Mouse (Mus musculus) embryo, embryonic 11.5 days (tissue): ENCODE data around the gene Kdm5c.
A peak's percentile ranks its signal among the peaks of the same experiment; 100 is the strongest.
"Not testable (repeated sequence)": the region's sequence is repeated elsewhere in the genome, so short reads cannot be mapped to it uniquely, and the experiment has no call there.

Source experiments
- DNase-seq: peaks from one replicate; pipeline ENCODE4 v3.0.0-alpha.2; 2012; ENCODE audit warnings: low read depth, low spot score

Kdm5c gene

DNA sequence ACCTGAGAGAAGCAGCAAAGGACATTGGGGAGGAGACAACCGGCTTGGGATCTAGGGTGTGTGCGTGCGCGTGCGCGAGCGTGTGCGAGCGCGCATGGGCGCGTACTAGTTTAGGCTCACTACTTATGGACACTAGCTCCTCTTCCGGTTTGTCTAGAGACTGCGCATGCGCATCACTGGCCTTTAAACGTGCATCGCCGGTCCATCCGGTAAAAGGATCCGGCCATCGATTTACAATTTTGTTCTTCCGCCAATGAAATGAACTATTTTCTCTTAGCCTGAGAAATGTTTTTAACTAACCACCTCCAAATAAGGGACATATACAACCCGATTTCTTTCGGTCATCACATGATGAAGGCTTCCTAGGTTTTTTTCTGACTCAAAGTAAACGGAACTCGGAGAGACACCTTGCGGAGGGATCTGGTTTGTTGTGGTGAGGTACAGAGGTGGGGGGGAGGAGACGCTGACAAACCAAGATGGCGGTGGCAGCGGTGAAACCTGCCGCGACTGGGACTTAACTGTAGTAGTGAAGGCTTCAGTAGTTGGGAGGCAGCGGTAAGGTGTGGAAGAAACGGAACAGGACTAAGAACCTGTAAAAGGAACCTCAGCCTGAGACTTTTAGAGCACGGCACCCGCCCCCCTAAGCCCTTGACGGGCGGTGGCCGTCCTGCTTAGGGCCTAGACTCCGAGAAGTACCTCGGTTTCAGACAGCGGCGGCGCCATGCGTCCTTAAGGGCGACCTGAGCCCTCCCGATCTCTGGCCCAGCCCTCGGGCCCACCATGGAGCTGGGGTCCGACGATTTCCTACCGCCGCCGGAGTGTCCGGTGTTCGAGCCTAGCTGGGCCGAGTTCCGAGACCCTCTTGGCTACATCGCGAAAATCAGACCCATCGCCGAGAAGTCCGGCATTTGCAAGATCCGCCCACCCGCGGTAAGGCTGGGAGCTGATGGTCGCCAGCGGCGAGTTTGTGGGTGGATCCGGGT, at the start of gene Kdm5c:
Gene Kdm5c (plus strand): TSS at position 240 of the 983 bp plus-strand sequence.
- peak; percentile 98 for DNase-seq

GRCm38 (mm10) chrX:152187151-152187550, 45.7 kb upstream of the Kdm5c start:
- no peak for DNase-seq

DNA sequence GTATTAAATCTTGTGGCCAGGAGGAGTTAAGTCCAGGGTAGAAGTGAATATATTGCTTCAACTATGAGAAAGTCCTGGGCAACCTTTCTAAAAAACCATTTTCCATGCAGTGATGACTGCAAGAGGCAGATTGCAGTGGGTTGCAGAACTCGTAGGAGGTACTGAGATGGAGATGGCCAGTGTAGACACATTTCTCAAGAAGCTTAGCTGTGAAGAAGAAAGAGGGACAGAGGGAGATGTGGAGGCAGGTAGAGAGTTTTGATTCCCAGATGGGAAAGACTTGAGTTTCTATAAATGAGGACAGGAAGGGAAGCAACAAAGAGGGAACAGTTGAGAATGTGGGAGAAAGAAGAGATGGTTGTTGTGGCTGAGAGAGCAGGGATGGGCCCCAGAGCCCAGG, 41.6 kb upstream of the Kdm5c start:
- no peak for DNase-seq

- DNase-seq = no peak
These were observed 34.8 kb upstream of the Kdm5c start for GRCm38 (mm10) chrX:152197814-152198648.

DNA sequence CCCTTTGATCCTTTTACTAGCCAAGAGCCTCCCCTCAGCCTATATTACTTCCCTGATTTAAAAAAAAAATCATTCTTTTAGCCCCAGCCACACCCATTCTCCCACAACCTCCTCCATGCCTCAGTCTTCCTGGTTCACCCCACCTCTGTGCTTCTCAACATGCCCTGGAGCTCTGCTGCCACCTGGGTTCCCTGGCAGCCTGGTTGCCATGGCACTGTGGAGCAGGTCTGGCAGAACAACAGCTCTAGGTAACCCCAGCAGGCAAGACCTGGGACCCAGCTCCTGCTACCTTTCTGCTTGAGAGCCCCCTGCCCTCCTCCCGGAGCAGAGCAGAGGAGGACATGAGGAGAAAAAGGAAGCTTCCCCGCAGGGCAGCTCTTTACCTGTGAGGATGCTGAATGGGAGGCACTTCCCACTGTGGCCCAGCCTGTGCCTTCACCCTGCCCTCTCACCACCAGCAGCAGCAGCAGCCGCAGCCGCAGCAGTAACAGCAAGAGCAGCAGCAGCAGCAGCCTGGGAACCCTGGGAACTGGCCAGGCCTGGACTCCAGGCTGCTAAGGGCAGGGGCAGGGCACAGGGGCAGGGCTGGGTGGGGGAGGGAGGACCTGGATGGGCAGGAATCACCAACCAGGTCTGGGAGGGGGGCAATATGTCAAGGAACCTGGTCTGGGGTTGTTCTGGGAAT, 30.9 kb upstream of the Kdm5c start:
- no peak for DNase-seq

GRCm38 (mm10) chrX:152202422-152203103, 30.3 kb upstream of the Kdm5c start:
- no peak for DNase-seq

DNA sequence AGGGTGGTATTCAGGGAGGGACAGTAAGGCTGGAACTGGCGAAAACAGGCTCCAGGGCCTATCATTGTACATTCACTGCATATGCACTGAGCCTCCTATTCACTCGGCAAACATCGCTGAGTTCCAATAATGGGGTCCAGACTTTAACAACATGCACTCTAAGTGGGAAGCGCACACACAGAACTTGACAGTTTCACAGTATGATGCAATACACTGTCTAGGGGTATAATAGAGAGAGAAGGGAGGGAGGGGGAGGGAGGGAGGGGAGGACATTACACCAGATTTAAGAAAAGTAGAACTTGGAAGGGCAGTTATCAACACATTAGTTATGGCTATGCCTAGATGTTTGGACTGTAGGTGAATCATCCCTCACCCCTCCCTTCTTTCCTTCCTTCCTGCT, 29.6 kb upstream of the Kdm5c start:
- DNase-seq = no peak

DNA sequence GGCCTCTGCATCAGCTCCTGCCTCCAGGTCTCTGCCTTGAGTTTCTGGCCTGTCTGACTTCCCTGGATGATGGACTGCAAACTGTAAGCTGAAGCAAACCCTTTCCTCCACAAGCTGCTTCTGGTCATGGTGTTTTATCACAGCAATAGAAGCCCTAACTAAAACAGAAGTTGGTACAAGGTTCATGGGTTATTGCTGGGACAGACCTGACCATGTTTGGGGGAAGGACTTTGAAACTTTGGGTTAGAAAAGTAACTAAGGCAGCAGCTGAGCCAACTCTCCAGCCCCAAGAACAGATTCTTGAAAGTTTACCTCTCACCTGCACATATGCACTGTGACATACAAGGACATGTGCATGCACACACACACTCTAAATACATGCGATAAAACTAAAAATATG, 27.3 kb upstream of the Kdm5c start:
- DNase-seq = no peak

DNA sequence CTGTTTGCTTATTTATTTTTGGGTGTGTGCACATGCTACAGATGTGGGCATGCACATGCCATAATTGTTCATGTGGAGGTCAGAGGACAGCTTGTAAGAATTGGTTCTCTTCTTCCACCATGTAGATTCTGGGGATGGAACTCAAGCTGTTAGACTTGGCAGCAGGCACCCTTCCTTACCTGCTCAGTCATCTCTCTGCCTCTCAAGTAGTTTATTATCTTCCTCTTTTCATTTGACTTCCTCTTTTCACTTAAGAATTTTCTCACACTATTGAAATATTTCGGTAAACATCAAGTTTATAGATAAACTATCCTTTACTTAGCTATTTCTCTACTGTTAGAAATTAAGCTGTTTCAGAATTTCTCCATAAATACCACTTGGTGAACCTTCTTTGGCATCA, 18.1 kb upstream of the Kdm5c start:
- no peak for DNase-seq

DNA sequence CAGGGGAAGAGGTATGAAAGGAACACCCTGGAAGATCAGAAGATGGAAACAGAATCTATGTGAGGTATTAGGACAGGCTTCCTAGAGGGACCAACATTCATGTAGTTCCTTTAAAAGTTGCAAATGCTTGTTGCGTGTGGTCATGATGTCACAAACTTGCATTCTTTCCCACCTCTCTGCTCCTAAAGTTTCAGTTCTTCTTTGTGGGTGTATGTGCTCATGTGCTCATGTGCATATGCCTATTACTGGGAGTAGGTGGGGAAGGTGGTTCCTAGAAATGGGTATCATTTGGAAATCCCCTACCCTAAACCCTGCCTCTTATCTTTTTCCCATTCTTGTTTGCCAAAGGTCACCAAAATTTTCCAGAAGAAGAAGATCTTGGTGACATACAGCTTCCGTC, 14.3 kb upstream of the Kdm5c start:
- no peak for DNase-seq

- DNase-seq = no peak
These were observed 11.1 kb upstream of the Kdm5c start for GRCm38 (mm10) chrX:152221721-152222120.

DNA sequence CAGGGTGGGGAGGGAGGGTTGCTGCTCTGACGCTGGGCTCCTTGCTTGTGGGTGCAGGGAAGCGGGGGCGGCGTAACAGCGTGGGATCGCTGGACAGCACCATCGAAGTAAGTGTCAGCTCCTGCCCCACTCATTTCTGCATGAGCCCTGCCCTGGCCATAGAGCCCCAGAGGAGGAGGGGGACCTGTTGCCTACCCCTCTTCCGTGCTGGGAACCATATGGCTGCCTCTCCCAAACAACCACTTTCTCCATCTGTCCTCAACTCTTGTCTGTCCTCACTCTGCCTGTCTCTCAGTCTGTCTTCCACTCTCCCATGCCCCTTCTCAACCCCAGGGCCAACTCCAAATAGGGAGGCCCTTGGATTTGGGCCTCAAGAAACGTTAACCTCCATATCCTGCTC, 10.6 kb upstream of the Kdm5c start:
- no peak for DNase-seq

DNA sequence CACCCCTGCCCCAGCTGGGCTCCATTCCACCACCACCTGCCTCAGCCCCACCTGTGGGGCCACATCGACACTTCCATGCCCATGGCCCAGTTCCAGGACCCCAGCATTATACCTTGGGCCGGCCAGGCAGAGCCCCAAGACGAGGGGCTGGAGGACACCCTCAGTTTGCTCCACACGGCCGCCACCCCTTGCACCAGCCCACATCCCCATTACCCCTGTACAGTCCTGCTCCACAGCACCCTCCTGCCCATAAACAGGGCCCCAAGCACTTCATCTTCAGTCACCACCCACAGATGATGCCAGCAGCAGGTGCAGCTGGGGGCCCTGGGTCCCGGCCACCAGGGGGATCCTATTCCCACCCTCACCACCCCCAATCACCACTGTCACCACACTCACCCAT, 9.5 kb upstream of the Kdm5c start:
- no peak for DNase-seq

DNA sequence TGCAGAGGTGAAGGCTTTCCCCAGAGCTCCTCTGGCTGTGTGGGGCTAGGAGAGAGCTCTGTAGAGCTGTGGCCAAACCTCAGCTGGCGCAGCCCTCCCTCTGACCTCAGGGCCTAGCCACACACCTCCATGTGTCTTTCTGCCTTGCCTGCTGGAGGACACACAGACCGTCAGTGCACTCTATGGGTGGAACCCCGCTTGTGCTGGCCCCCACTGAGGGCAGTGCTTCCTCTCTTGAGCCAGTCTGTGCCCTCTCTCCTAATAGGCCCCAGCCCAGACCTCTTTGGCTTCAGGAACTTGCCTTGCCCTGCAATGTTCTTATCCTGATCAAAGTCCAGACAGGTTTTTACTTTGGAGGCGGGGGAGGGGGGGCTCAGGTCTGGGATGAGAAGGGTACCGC, 8.5 kb upstream of the Kdm5c start:
- no peak for DNase-seq

- DNase-seq = no peak
These were observed 1.3 kb downstream of the Kdm5c start for GRCm38 (mm10) chrX:152234125-152234524.

DNA sequence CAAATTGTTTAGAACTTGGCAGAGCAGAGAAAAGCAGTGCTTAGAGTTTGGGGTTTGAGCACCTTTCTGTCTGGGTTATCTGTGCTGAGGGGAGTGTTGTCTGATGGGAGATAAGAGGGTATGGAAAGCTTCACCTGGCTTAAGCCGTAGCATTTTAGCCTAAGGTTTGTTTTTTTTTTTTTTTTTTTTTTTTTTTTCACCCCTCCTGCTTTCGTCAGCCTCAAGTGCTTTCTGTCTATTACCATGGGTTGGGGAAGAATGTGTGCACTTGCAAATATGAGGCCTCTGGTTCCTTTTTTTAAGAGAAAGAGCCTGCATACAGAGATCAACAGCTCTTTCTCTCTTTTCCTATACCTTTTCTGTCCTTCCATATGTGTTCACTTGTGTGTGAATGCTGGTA, 2.9 kb downstream of the Kdm5c start:
- DNase-seq = no peak

GRCm38 (mm10) chrX:152243140-152243539, 10.3 kb downstream of the Kdm5c start:
- not testable (repeated sequence) for DNase-seq

GRCm38 (mm10) chrX:152244492-152245189, 11.8 kb downstream of the Kdm5c start:
- no peak for DNase-seq

DNA sequence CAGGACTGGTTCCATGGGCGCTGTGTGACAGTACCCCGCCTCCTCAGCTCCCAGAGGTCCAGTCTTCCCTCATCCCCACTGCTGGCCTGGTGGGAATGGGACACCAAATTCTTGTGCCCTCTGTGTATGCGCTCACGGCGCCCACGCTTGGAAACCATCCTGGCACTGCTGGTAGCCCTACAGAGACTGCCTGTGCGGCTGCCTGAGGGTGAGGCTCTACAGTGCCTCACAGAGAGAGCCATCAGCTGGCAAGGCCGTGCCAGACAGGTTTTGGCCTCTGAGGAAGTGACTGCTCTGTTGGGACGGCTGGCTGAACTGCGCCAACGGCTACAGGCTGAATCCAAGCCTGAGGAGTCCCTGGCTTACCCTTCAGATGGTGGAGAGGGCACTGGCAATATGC, 38.4 kb downstream of the Kdm5c start:
- DNase-seq = no peak

- no peak for DNase-seq
These were observed 46.6 kb downstream of the Kdm5c start for GRCm38 (mm10) chrX:152279384-152279783.

DNA sequence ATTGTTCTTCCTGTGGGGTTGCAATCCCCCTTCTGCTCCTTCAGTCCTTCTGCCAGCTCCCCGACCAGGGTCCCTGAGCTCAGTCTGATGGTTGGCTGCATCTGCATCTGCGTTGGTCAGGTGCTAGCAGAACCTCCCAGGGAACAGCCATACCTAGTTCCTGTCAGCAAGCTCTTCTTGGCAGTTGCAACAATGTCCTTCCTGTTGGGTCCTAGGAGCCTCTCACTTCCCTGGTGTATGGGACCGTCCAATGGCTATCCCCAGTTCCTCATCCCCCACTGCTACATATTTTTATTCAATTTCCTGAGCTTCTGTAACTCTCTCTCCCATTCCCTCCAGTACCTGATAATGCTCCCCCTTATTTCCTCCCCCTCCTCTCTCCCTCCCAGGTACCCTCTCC, 51.9 kb downstream of the Kdm5c start:
- DNase-seq = no peak
